Mouse (Mus musculus) mouse embryonic stem cell (cell line): Measurements from ENCODE around the gene Nudcd3.

Experiments
- in situ Hi-C, 2 experiments: fragments of 300-500 bp; cut with MboI; formaldehyde crosslinking; loops; 1 replicate in 1 of 2; 3 replicates in 1 of 2; pipeline ENCODE4 v1.14.3; 2019 to 2020; ENCODE audit warnings: low sequenced_read_pairs in 2 of 2, low pct_unique_long_range_greater_than_20kb in 1 of 2, mixed read lengths in 1 of 2; ENCODE audit not compliant: unreplicated experiment in 1 of 2

Nudcd3 gene

DNA sequence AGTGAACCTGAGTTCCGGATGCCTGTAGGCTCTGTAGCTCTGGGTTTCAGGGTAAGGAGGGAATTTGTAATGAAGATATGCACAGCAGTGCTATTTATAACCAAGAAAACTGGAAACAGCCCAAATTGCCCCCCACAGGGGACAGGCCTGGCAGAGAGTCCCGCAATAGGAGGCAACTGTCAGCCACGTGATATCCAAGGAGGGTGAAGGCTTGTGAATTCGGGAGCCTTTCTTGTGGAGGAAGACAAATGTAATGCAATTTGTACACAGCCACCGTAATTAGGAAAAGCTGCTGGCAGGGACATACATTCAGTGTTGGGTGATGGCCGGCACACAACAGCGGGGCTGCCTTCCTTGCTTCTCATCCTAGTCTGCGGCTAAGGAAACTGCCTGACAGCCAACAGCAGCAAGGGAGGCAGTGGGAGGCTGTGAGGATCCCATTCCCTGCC is 124.6 kb downstream of the Nudcd3 start:
- in situ Hi-C loops, result no loop called here

DNA sequence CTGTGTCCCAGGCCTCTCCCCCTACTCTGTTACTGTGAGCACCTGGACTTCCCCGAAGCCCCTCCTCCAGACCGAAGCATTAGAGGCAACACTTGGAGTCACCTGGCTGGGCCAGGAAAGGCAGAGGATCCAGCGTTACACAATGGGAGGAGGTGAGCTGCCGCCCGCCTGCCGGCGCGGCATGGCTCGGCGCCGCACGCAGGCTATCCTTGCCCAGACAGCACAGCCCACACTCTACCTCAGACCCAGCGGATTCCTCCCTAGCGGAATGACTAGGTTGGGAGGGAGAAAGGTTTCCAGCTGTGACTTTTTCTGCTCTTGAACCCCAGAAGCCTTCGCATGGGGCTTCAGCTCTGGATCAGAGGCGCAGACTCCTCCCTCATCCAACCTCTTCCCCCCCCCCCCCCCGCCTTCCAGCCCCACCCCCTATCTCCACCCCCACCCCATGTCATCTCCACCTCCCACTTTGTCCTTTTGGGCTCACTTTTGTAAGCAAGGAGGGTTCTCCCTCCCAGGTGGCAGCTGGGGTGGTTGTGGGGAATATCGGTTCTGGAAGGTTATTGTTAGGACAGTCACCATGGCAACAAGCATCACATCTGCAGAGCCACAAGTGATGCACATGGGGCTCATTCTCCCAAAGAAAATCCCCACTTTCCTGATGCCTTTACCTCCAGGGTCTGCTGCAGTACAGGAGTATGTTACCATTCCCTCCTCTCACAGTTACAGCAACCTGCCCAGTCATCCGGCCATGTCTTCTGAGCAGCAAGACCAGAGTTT is 131.8 kb downstream of the Nudcd3 start:
- in situ Hi-C loops, result no loop called here

DNA sequence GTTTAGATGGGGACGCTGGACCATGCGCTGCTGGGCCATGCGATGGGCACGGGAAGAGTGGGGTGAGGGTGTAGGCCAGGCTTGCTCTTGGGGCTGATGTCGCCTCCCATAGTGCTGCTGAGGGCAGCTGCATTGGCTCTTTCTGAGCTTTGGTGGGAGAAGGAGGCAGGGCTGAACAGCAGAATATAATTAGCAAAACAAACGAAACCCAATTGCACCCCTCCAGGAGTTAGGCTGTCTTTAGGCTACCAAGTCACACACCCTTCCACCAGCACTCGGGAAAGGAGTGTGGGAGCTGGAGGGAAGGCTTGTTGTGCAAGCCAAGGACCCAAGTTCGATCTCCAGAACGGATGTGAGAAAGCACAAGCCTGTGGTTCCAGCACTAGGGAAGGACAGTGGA is 133.1 kb downstream of the Nudcd3 start:
- in situ Hi-C loops, result no loop called here

DNA sequence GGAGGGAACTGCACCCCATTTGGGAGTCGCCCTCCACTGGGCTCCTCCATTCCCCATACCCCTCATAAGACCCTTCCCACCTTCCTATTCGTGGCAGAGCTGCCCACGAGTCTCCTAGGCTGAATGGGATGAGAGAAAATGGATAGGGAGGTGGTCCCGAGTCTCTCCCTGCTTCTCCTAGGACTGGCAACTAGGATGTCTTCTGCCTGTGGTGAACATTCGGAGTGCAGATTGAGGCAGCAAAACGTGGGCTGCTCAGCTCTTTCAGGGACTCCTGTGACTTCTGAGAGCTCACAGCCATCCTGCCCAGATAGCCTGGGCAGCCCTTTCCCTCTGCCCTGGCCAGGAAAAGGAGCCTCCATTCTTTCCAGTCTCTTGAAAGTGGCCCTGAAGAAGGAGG is 134.0 kb downstream of the Nudcd3 start, which contains the start of gene Camk2b:
TSS of gene Camk2b (minus strand) at position 187 of the 400 bp plus-strand sequence.
- in situ Hi-C loops, result no loop called here

DNA sequence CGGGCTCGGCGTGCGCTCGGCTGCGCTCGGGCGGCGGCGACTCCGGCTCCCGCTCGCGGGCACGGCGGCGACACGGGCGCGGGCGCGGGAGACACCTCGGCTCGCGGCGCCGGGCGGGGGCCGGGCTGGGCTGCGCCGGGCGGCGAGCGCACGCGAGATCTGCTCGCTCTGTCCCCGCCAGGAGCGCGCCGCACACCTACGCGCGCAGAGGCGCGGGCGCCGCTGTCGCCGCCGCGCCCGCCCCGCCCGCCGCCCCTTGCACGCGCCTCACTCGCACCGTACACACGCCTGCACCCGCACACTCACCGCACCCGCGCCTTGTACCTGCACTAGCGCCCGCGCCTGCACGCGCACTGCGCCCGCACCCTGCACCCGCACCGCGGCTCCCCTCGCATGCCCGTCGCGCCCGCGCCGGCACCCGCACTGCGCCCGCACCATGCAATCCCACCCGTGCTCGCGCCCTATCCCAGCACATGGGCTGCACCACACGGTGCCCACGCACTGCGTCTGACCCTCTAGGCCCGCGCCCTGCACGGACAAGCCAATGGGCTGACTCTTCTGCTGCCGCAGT is 134.6 kb downstream of the Nudcd3 start:
- in situ Hi-C loops, result no loop called here

DNA sequence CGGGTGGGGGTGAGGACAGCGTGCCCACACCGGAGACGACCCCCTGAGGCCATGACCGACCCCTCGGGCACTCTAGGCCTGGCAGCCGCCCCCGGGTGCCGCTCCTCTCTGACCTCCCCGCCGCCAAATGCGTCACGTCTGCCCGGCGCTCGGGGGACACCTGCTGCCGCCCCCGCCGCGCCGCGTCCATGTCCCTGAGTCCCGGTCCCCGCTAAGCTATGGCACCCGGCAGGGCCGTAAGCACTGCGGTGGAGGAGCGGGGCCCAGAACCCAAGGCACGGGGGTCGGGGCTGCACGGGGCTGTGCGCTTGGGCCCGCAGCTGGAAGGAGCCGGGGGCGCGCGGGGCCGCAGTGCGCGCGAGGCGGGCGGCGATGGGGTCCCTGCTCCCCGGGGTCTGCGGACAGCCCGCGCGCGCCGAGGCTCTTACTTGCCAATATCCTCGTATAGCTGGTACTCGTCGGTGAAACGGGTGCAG is 135.1 kb downstream of the Nudcd3 start:
- in situ Hi-C loops, result no loop called here

DNA sequence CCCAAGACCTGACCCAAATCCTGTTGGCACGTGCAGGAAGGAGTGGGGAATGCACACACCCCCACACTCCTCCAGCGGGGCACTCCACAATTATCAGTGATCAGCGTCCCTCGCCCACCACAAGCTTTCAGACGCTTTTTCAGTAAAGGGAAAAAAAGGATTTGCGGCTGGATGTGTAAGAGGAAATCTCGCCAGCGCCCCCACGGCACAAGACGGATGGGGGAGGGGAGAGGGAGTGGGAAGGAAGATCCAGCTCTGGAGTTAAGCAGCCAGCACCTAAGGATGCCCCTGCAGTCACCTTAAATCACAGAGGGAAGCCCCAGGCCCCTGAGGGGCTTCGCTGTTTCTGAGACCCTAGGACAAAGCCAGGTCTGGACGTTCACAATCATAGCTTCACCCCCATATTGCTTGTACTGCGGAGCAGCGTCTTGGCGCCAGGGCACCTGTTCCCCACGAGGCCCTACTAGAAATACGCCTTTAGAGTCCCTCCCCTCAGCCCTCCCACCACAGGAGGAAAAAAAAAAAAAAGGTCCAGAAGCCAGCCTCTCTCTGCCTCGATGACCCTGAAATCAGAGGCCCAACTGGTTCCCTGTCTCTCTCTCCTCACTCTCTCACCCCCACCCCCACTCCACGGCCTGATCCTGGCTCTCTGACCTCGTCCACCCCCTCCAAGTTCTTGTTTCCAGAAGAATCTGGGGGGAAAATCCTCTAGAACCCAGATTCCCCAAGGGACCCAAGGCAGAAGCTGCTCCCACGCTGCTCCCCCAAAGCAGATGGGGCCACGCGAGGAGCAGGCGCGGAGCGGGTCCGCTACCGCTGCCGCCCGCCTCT is 135.8 kb downstream of the Nudcd3 start:
- in situ Hi-C loops, result loop anchor here in 1 of 2 experiments (5.0 kb wide), 1 partner anchor 62 kb away; no protein-coding TSS in a partner anchor

DNA sequence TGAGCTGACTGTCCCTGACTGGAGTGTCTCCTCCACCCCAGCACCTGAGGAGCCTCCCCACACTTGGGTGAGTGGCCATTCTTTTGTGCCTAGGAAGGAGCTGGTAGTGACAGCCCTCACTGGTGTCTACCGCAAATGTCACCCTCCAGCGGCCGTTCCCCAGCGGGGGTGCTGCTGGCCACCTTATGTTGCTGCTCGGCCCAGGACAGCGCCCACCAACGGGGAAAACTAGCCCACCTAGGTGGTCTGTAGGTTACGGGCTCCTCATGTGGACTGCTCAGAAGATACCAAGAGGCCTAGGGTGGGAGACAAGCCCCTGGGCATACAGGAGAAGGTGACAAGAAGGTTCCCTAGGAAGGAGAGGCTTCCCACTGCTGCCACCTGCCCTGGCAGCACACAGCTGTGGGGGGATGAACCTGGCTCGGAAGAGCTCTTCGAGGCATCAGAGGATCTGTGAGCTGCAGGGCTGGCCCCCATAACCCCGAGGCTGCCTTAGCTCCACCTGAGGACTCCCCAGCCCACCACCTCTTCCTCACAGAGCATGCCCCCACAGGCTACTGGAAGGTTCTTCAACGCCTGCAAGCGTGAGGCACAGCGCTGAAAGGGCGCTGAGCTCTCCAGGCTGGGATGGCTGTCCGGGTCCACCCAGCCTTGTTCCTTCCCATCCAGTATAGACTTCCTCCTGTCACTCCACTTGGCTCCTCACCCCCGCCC is 136.6 kb downstream of the Nudcd3 start:
- in situ Hi-C loops, result loop anchor here in 1 of 2 experiments (5.0 kb wide), 1 partner anchor 61 kb away; no protein-coding TSS in a partner anchor

DNA sequence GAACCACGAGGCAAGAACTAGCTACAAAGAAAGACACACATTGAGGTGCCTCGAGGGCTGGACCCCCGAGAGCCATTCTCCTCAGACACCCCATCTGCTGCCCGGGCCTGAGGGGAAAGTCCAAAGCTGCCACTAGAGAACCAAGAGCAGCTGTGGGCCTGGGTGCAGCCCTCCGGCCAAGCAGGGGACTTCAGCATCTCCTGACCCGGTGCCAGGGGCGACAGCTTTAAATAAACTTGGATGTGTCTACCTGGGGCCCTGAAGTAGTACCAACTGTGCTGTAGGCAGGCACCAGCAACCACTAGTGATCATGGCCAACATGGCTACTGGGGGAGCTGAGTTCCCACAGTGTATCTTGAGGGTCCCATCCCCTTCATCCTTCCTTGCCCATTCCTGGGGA is 137.2 kb downstream of the Nudcd3 start:
- in situ Hi-C loops, result loop anchor here in 1 of 2 experiments (5.0 kb wide), 1 partner anchor 61 kb away; no protein-coding TSS in a partner anchor

DNA sequence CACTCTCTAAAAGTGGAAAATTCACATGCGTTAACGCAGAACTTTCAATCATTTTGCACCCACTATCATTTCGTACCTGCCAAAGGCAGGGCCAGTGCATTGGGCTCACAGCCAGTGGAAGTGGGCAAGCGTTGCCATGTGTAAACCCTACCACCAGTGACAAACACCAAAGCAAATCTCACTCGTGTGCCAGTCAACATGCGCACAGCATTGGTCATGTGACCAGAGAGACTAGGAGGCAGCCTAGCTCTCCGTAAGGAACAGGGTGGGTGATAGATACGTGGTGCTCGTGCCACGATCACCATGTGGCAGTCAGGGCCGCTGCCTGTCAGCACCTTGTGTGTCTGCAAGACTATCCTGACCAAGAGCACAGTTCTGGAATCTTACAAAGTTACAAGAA is 137.9 kb downstream of the Nudcd3 start:
- in situ Hi-C loops, result loop anchor here in 1 of 2 experiments (5.0 kb wide), 1 partner anchor 60 kb away; no protein-coding TSS in a partner anchor

DNA sequence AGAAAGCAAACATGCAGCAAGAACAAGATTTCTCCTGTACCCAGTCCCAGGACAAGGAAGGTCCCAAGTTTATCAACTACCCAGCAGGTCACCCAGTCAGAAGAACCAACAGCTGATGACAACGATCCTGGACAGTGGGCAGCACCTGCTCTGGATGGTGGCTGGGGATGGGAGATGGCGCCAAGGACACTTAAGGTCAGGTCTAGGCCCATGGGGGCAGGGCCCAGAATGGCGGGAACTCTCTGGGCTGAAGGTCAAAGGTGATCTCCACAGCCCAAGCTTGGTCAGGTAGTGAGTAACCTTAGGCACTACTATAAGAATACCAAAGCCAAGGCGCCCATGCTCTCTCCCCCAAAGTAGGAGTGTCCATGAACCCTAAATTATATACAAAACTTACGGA is 138.3 kb downstream of the Nudcd3 start:
- in situ Hi-C loops, result loop anchor here in 1 of 2 experiments (5.0 kb wide), 1 partner anchor 60 kb away; no protein-coding TSS in a partner anchor

DNA sequence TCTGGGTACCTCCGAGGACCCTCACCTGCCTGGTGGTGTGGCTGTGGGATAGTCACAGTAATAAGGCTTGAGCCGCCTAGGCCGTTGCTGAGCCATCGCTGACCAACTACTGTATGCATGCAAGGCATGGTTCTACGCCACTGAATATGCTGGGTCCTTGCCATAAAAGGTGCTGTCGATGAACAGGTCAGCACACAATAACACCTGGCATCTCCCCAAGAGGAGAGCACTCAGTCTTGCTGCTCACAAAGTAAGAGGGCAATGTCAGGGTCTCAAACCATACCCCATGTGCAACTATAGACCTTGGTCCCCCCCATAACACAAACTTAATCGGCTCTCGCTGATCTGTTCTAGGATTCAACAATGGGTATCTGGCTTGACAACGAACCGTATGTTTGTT is 141.1 kb downstream of the Nudcd3 start:
- in situ Hi-C loops, result no loop called here
